Mouse (Mus musculus): ENCODE measurements at regions not wholly inside any gene's neighbourhood (a gene's known extent, or its start where the extent isn't known, plus 50 kb on each side); places are given as distances from the start of the nearest gene placed in this dataset.
"Not testable (repeated sequence)": the region's sequence is repeated elsewhere in the genome, so short reads cannot be mapped to it uniquely, and the experiment has no call there.

DNA sequence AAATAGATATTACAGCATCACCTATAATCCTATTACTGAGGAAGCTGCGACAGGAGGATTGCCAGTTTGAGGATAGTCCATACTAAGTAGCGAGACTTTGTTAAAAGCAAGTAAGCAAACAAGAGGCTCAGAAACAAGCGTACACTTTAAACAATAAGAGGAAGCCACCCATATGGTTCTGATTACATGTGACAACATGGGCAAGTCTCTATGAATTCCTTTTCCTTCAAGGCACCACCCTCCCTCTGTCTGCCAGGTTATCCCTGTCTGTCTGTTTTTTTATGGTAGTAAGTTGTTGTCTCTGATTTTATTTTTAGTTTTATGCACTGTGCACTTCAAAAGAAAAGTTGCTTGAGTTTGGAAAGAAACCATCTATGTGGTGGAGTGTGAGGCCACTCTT is 76.8 kb upstream of the Tars start:
- DNase-seq, result no peak

DNA sequence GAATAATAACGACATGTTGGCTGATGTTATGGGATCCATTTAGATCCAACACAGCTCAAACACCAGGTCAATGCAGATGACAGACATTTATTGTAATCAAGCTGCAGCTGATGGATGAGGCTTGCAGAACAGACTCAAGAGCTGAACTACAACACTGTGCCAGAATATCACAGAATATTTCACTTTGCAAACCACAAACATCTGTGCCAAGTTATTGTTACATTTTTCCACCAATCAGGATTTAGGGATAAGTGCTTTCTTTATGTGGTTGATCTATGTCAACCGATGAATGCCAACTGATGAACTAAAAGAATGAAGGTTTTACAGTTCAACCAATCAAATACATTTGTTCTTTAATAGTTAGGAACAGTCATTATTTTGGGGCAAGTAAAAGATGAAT is 63.9 kb upstream of the Tars start:
- DNase-seq, result no peak

DNA sequence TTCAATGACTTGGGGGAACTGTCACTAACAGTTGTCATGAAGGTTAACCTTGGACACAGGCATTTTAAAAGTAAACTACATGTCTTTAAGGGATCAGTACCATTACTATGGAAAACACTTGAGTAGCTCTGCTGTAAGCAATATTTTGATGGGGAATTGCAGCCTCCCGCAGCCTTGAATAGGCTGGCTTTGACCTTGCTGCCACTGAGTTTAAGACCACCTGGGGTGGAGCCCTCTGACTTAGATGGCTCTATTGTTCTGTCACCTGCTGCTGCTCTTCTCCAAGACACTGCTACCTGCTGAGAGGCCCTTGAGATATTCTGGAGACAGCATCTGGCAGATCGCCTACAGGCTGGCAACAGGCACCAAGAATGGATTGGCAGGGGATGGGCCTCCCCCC is 62.1 kb upstream of the Tars start:
- not testable (repeated sequence) for DNase-seq

DNA sequence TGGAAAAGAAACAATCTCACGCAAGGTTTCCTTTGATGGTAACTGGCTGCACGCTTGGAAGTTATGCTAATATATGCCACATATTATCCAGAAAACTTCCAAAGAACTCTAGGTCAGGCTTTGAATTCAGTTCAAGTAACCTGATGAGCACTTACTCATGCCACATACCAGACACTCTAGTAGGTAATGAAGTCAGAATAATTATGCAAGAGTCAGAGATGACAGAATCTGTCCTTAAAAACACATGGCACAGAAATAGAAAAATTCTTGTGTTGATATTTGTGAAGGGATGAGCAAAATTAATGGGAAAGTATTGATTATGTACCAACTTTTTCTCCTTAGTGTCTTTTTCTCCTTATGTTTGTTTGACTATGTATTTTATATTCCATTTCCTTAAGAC is 59.8 kb upstream of the Tars start:
- DNase-seq, result no peak

DNA sequence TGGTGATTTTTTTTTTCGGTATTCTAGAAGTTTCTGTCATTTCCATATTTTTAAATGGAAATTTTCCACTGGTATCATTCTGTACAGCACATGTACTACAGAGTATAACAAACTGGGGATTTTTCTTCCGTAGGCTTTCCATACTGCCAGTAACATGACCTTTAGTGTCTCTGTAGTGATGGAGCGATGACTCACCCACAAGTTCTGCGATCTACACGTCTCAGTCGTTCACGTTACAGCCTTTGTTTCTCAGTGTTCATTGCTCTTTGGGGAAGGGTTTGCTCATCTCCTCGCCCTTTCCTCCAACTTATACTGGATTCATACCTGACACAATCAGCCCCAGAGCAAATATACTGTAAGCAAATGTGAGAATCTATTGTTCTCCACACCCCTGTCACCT is 57.8 kb upstream of the Tars start:
- peak; percentile 11 to 12 for DNase-seq

DNA sequence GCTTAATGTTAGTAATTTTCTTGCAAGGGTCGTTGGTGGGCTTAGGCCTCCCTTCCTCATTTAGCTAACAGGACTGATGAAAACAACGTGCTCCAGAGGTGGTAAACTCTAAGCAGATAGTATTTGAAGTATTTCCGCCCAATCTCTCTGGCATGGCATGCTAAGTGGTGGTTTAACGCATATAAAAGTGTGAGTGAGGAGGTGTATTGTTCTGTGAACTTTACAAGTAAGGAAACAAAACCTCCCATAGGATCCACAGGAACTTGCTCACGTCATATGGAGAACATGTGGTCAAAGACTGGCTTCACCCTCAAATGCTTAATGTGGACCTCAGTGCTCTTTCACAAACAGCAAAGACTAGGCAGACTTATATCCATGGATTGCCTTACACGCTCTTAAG is 56.5 kb upstream of the Tars start:
- no peak for DNase-seq

DNA sequence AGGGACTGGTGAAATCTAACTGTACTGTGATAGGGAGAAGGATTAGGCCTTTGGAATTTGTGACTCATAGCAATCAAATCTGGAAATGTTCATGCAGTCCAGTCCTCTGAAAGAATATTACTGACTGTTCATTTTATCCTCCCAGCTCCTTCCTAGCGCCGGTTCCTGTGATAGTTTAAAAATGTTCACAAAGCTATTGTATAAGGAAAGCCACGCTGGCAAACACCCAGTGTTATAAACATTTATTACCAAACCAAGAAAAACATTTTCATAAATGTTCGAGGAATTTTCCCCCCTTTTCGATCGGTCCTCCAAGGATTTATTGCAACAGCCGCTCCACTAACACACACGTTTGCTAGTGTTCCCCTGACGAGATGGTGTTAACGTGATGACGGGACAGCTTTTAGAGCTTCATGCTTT is 55.9 kb upstream of the Tars start:
- DNase-seq, result no peak

DNA sequence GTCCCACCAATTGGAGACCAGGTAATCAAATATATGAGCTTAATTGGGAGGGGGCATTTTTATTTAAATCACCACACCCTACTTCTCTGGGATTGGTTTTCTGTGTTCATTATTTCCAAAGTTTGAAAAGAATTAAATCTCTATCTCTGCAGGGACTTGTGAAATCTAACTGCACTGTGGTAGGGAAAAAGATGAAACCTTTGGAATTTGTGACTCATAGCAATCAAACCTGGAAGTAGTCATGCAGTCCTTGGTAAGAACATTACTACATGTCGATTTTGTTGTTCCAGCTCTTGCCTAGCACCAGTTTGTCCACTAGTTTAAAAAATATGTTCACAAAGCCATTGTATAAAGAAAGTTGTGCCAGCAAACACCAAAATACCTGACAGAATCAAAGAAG is 54.5 kb upstream of the Tars start:
- DNase-seq, result no peak

DNA sequence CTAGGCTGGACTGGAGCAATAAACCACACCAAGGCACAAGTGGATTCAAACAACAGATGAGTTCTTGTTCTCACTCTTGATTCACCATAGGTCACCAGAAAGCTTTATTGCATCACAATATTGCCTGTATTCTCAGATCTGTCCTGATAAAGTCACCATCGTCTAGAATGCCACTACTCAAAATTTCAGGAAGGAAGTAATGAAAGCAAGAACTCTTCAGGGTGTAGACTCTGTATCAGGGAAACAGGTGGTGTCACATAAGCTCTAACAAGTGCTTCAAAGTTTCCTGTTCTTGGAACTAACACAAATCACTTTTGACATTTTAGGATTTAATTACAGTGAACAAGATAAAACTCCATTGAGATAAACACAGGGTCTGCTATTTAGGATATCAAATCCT is 52.2 kb upstream of the Tars start:
- DNase-seq, result no peak

Measured in adrenal gland, postnatal 36 days (tissue).